Mouse (Mus musculus) embryonic facial prominence, embryonic 14.5 days (tissue): ENCODE results near the gene Zfp787. TPM values are rescaled to one million over a fixed set of nuclear protein-coding genes. Genes with fewer than 3 reads are reported as not detected.

Source experiments
- ATAC-seq: fragments of 200-750 bp; cut with Nextera tagmentation; 2 replicates; pipeline ENCODE4 v1.8.0; 2017; ENCODE audit warnings: low read depth, moderate number of reproducible peaks, moderate TSS enrichment
- DNase-seq: peaks from one replicate; pipeline ENCODE4 v3.0.0-alpha.2; 2015; ENCODE audit warnings: low spot score
- H3K27ac ChIP-seq: fragments of 300-500 bp; sonication (generic); replicated peaks from 2 replicates; pipeline ENCODE4 v1.5.1; 2014; ENCODE audit warnings: low read depth, mild to moderate bottlenecking, low read length, moderate library complexity
- H3K27me3 ChIP-seq: fragments of 300-500 bp; sonication (generic); replicated peaks from 2 replicates; pipeline ENCODE4 v1.6.1; 2014; ENCODE audit warnings: low read length; ENCODE audit not compliant: control insufficient read depth, insufficient read depth
- H3K36me3 ChIP-seq: fragments of 300-500 bp; sonication (generic); 2 replicates; pipeline ENCODE4 v1.6.1; 2014; ENCODE audit warnings: low read length, mixed read lengths; ENCODE audit not compliant: control insufficient read depth, insufficient read depth
- H3K4me1 ChIP-seq: fragments of 300-500 bp; sonication (generic); 2 replicates; pipeline ENCODE4 v1.6.1; 2014; ENCODE audit warnings: antibody characterized with exemption, low read length; ENCODE audit not compliant: control insufficient read depth, insufficient read depth
- H3K4me2 ChIP-seq: fragments of 300-500 bp; sonication (generic); 2 replicates; pipeline ENCODE4 v1.6.1; 2014; ENCODE audit warnings: low read depth, mild to moderate bottlenecking, low read length, moderate library complexity, mixed read lengths
- H3K4me3 ChIP-seq: fragments of 300-500 bp; sonication (generic); 2 replicates; pipeline ENCODE4 v1.5.1; 2014; ENCODE audit warnings: low read depth, mild to moderate bottlenecking, low read length
- H3K9ac ChIP-seq: fragments of 300-500 bp; sonication (generic); 2 replicates; pipeline ENCODE4 v1.6.1; 2014; ENCODE audit warnings: low read depth, mild to moderate bottlenecking, low read length, moderate library complexity, mixed read lengths
- H3K9me3 ChIP-seq: fragments of 300-500 bp; sonication (generic); 2 replicates; pipeline ENCODE4 v1.6.1; 2016; ENCODE audit warnings: low read length; ENCODE audit not compliant: control insufficient read depth
- WGBS: fragments of 180-500 bp; shearing (Covaris S2); extraction: QIAGEN DNeasy Blood & Tissue Kit; methylation state at CpG from one replicate; pipeline ENCODE4 v1.1.7; 2014; 5-methylcytosine and 5-hydroxymethylcytosine counted together
- polyA plus RNA-seq: library from polyadenylated mRNA; unstranded; fragments of >200 nt; fragmentation: Nextera tagmentation; extraction: Ambion mirVana; gene quantifications from 2 replicates; pipeline ENCODE4 v1.2.1, GENCODE M21; 2014

Gene Zfp787
- polyA plus RNA-seq, 1 experiment from 2014 or later = 10.2 TPM

DNA sequence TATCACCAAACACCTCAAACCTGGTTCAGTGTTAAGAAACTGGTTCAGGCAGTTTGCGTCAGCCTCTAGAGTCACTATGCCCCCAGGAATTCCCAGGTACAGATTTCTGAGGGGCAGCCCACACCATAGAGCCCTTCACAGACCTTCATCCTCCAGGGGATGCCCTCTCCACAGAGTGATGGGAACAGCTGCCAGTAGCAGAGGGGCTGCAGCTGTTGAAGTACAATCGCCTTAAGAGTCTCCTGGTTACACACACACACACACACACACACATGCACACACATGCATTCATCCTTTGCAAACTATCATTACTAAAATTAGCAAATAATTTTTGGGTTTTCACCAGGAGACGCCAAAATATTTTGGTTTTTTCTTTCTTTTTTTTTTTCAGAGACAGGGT is 3.8 kb upstream of the Zfp787 start:
- no peak overlapping the region for H3K4me3 ChIP-seq
- H3K27ac ChIP-seq = no peak overlapping the region
- DNase-seq (peak; percentile 59), ATAC-seq (no peak)
- 68% methylated on average over 3 of the region's 3 CpGs for WGBS
- H3K4me2 ChIP-seq = no peak overlapping the region
- no peaks in the 10 kb centered on the region for H3K9me3 ChIP-seq
- H3K9ac ChIP-seq = peak overlapping the region; percentile 19; the same call in 1 of the 2 replicates
- no peaks in the 10 kb centered on the region for H3K36me3 ChIP-seq
- peaks cover 9% of the 10 kb centered on the region; the same call in 1 of the 2 replicates for H3K4me1 ChIP-seq
- no peaks in the 10 kb centered on the region for H3K27me3 ChIP-seq

DNA sequence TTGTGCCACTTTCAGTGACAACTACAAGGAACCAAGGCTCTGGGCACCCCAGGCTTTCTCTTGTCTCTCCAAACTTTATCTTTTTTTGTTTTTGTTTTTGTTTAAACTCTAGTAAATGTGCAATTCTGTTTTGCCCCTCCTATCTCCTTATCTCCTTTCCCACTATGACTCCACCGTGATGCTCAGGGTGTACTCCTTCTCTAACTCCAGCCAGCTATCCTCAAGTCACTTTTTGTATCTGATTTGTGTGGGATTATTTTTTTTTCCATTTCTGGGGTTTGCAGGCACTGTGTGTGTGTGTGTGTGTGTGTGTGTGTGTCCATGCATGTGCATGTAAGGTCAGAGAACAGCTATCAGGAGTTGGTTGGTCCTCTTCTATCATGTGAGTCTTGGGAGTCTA is 1.7 kb upstream of the Zfp787 start:
- 0 out of 2 replicates have a peak overlapping the region, but pooled peaks have one; percentile 68 for H3K9ac ChIP-seq
- 79% methylated on average over 1 of the region's 1 CpGs for WGBS
- no peaks in the 10 kb centered on the region for H3K9me3 ChIP-seq
- H3K36me3 ChIP-seq = no peaks in the 10 kb centered on the region
- DNase-seq (no peak), ATAC-seq (no peak)
- no peaks in the 10 kb centered on the region for H3K27me3 ChIP-seq
- no peak overlapping the region for H3K27ac ChIP-seq
- H3K4me2 ChIP-seq = no peak overlapping the region
- H3K4me3 ChIP-seq = no peak overlapping the region
- peaks cover 14% of the 10 kb centered on the region; the same call in 1 of the 2 replicates for H3K4me1 ChIP-seq

GRCm38 (mm10) chr7:6156901-6157472 is 1.2 kb upstream of the Zfp787 start:
- 58% methylated on average over 9 of the region's 9 CpGs for WGBS
- DNase-seq (no peak), ATAC-seq (no peak)
- Histone ChIP-seq H3K27ac (no peak overlapping the region; the same call in 1 of the 2 replicates), H3K4me1 (peaks cover 14% of the 10 kb centered on the region; the same call in 1 of the 2 replicates), H3K27me3 (no peaks in the 10 kb centered on the region), H3K9me3 (no peaks in the 10 kb centered on the region), H3K4me2 (peak overlapping the region; percentile 94), H3K9ac (peak overlapping the region; percentile 68), H3K36me3 (no peaks in the 10 kb centered on the region), H3K4me3 (peak overlapping the region; percentile 90)

DNA sequence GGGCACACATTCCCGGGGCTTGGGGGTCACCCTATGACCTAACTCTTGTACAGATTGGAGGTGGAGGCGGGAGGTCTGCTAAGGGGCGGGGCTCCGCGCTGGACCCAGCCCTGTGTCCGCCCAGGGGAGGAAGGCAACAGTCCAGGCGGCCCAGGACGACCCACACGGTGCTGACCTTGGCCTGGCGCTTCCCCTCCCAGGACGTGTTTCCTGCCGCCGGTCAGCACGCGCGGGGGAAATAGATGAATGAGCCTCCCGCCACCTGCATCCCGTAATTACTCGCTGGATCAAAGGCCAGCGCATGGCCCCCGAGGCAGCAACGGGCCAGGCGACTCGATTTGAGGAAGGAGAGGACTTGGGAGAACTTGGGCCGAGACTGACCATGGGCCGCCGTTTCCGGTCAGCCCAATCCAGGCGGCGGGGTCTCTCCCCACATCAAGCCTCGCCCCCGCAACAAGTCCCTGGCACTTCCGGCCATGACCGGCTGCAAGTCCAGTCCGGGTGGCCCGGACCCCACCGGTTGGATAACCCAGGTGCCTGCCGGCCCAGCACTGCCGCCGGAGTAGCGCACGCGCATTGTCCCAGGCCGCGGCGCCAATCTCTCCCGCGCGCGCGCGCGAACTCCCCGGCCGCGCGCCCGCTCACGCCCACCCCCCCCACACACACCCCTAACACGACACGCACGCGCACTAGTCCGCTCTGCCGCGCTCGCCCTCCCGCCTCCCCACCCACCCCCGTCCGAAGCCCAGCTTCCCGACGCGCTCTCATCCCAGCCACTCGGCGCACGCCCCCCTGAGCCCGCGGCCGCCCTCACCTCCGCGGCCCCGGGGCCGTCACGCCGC is 545 bp downstream of the Zfp787 start:
- Histone ChIP-seq H3K27me3 (no peaks in the 10 kb centered on the region), H3K4me2 (peak overlapping the region; percentile 94), H3K9ac (peak overlapping the region; percentile 89), H3K4me1 (peaks cover 14% of the 10 kb centered on the region; the same call in 1 of the 2 replicates), H3K36me3 (no peaks in the 10 kb centered on the region), H3K27ac (peak overlapping the region; percentile 91), H3K4me3 (peak overlapping the region; percentile 90), H3K9me3 (no peaks in the 10 kb centered on the region)
- DNase-seq (peak; percentile 93), ATAC-seq (peak; percentile 73)
- WGBS = 2% methylated on average over 20 of the region's 85 CpGs

DNA sequence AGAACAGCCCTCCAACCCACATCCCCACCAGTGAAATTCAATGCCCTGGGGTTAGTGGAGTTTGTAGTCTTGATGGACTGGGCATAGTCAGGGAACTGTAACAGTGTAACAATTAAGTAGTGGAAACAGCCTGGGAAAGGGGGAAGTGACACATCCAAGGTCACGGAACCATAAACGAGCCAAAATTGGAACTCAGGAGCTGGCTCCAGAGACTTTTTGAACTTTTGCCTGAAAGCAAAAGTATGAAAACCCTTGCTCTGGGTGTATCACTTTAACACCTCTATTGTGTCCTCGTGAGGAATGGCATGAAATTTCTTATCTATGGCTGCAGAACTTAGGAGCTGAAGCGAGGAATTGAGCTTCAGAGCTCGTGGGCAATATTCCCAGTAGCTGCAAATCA is 1.6 kb downstream of the Zfp787 start:
- no peaks in the 10 kb centered on the region for H3K27me3 ChIP-seq
- peak overlapping the region; percentile 90 for H3K4me3 ChIP-seq
- no peak overlapping the region for H3K27ac ChIP-seq
- peak overlapping the region; percentile 94 for H3K4me2 ChIP-seq
- peaks cover 14% of the 10 kb centered on the region; the same call in 1 of the 2 replicates for H3K4me1 ChIP-seq
- ATAC-seq (no peak), DNase-seq (no peak)
- no peaks in the 10 kb centered on the region for H3K9me3 ChIP-seq
- peak overlapping the region; percentile 89 for H3K9ac ChIP-seq
- no peaks in the 10 kb centered on the region for H3K36me3 ChIP-seq
- WGBS = 75% methylated on average over 5 of the region's 5 CpGs

DNA sequence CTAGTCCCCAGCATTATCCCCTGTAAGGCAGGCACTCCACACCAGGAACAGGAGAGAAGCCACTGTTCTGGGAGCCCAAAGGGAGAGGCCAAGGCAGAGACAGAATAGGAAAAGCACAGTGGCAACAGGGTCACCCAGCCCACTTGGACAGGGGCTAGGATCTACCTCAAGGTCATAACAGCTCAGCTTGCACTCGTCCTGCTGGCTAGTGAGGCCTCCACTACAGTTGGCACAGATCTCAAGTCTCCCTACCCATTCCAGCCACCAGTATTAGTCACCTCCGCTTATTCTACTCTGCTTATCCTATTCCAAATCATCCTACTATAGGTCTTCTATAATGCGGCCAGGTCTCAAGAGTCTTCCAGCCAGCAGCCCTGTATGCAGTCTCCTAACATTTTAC is 2.7 kb downstream of the Zfp787 start:
- DNase-seq (no peak), ATAC-seq (no peak)
- Histone ChIP-seq H3K4me3 (no peak overlapping the region), H3K4me1 (peaks cover 14% of the 10 kb centered on the region; the same call in 1 of the 2 replicates), H3K36me3 (no peaks in the 10 kb centered on the region), H3K4me2 (no peak overlapping the region), H3K9ac (no peak overlapping the region), H3K27ac (no peak overlapping the region), H3K9me3 (no peaks in the 10 kb centered on the region), H3K27me3 (no peaks in the 10 kb centered on the region)
- 93% methylated on average over 3 of the region's 3 CpGs for WGBS

- Histone ChIP-seq H3K4me3 (no peak overlapping the region), H3K4me1 (peaks cover 13% of the 10 kb centered on the region; the same call in 1 of the 2 replicates), H3K4me2 (no peak overlapping the region), H3K27me3 (no peaks in the 10 kb centered on the region), H3K36me3 (no peaks in the 10 kb centered on the region), H3K9ac (no peak overlapping the region), H3K9me3 (no peaks in the 10 kb centered on the region), H3K27ac (no peak overlapping the region)
- WGBS = 82% methylated on average over 3 of the region's 3 CpGs
- DNase-seq (no peak), ATAC-seq (no peak)
Measured at GRCm38 (mm10) chr7:6152036-6152435, 3.8 kb downstream of the Zfp787 start.

- no peak overlapping the region for H3K4me3 ChIP-seq
- H3K4me1 ChIP-seq = peaks cover 6% of the 10 kb centered on the region; the same call in 1 of the 2 replicates
- no peaks in the 10 kb centered on the region for H3K9me3 ChIP-seq
- no peaks in the 10 kb centered on the region for H3K36me3 ChIP-seq
- no peaks in the 10 kb centered on the region for H3K27me3 ChIP-seq
- no peak overlapping the region for H3K4me2 ChIP-seq
- no peak overlapping the region for H3K9ac ChIP-seq
- ATAC-seq (no peak), DNase-seq (no peak)
- WGBS = 100% methylated on average over 1 of the region's 1 CpGs
- H3K27ac ChIP-seq = no peak overlapping the region
Measured at GRCm38 (mm10) chr7:6151266-6151665, 4.5 kb downstream of the Zfp787 start.
